Mouse (Mus musculus): ENCODE measurements around the gene Gata2. TPM values are rescaled to one million over a fixed set of nuclear protein-coding genes. Genes with fewer than 3 reads are reported as not detected.

The Gata2 gene
- total RNA-seq, 2 experiments from 2014 or later, result 6.2 to 7.9 TPM

GRCm38 (mm10) chr6:88255435-88255834 lies 61.7 kb downstream of the Gata2 start:
- DNase-seq (ENCODE audit: low spot score in 2 of 2), result no peak

Other genes with a start within 250 kb of the Gata2 start
- gene H1fx, start 212.3 kb upstream of the Gata2 start, total RNA-seq (2021), result 10 to 100 TPM; 31.9 to 40.7 TPM
- gene Rab7, start 148.6 kb upstream of the Gata2 start, total RNA-seq (2021), result 100 to 1,000 TPM; 193 to 208 TPM
- gene Rpn1, start 109.4 kb upstream of the Gata2 start, total RNA-seq (2021), result 100 to 1,000 TPM; 101 to 110 TPM
- gene Dnajb8, start 28.4 kb downstream of the Gata2 start, total RNA-seq (2021), result not detected

All from gastrocnemius, postnatal 4 days (tissue).